Mouse (Mus musculus) forebrain, embryonic 11.5 days (tissue): Measurements from ENCODE around the gene Lhfpl3. TPM values are rescaled to one million over a fixed set of nuclear protein-coding genes. Genes with fewer than 3 reads are reported as not detected.
"Not testable (repeated sequence)": the region's sequence is repeated elsewhere in the genome, so short reads cannot be mapped to it uniquely, and the experiment has no call there.

Experiments
- ATAC-seq: fragments of 200-750 bp; cut with Nextera tagmentation; replicated peaks from 2 replicates; pipeline ENCODE4 v1.8.0; 2017; ENCODE audit warnings: moderate TSS enrichment; ENCODE audit not compliant: low FRiP score
- DNase-seq: peaks from one replicate; pipeline ENCODE4 v3.0.0-alpha.2; 2017; ENCODE audit warnings: low spot score
- H3K27ac ChIP-seq: fragments of 300-500 bp; sonication (generic); 2 replicates; pipeline ENCODE4 v1.5.1; 2014; ENCODE audit warnings: low read depth, low read length
- H3K27me3 ChIP-seq: fragments of 300-500 bp; sonication (generic); 2 replicates; pipeline ENCODE4 v1.6.1; 2014; ENCODE audit warnings: mild to moderate bottlenecking, low read length, mixed read lengths; ENCODE audit not compliant: control insufficient read depth, insufficient read depth
- H3K36me3 ChIP-seq: fragments of 300-500 bp; sonication (generic); 2 replicates; pipeline ENCODE4 v1.6.1; 2014; ENCODE audit warnings: mild to moderate bottlenecking, low read length, moderate library complexity, mixed read lengths; ENCODE audit not compliant: control insufficient read depth, insufficient read depth
- H3K4me1 ChIP-seq: fragments of 300-500 bp; sonication (generic); replicated peaks from 2 replicates; pipeline ENCODE4 v1.6.1; 2014; ENCODE audit warnings: low read length, mixed read lengths; ENCODE audit not compliant: control insufficient read depth, insufficient read depth
- H3K4me2 ChIP-seq: fragments of 300-500 bp; sonication (generic); 2 replicates; pipeline ENCODE4 v1.6.1; 2014; ENCODE audit warnings: low read depth, mild to moderate bottlenecking, low read length, moderate library complexity, mixed read lengths; ENCODE audit not compliant: severe bottlenecking
- H3K4me3 ChIP-seq: fragments of 300-500 bp; sonication (generic); 2 replicates; pipeline ENCODE4 v1.5.1; 2014; ENCODE audit warnings: low read depth, low read length
- H3K9ac ChIP-seq: fragments of 300-500 bp; sonication (generic); 2 replicates; pipeline ENCODE4 v1.6.1; 2014; ENCODE audit warnings: low read length
- H3K9me3 ChIP-seq: fragments of 300-500 bp; sonication (generic); 2 replicates; pipeline ENCODE4 v1.6.1; 2016; ENCODE audit warnings: low read length, mixed read lengths; ENCODE audit not compliant: control insufficient read depth
- WGBS: fragments of 180-500 bp; shearing (Covaris S2); extraction: QIAGEN DNeasy Blood & Tissue Kit; methylation state at CpG from one replicate; pipeline ENCODE4 v1.1.7; 2014; 5-methylcytosine and 5-hydroxymethylcytosine counted together
- polyA plus RNA-seq: library from polyadenylated mRNA; unstranded; fragments of >200 nt; fragmentation: Nextera tagmentation; extraction: Ambion mirVana; gene quantifications from 2 replicates; pipeline ENCODE4 v1.2.1, GENCODE M21; 2014

The Lhfpl3 gene
- 0.25 and 0.28 TPM in 2 replicates for polyA plus RNA-seq

- Histone ChIP-seq H3K27ac (no peak within 1 kb of the TSS), H3K9me3 (no peaks in the 10 kb centered on the region), H3K4me3 (peak within 1 kb of the TSS; percentile 55), H3K36me3 (no peaks in the 10 kb centered on the region), H3K9ac (peak within 1 kb of the TSS; percentile 67), H3K4me2 (peak within 1 kb of the TSS; percentile 98), H3K27me3 (peaks cover 7% of the 10 kb centered on the region), H3K4me1 (0 out of 2 replicates have a peak, but pooled peaks cover 6% of the 10 kb centered on the region)
- DNase-seq, result peak; percentile 81
- ATAC-seq, result peak; percentile 89
- WGBS, result 1% methylated on average over 32 of the region's 53 CpGs
Observed at GRCm38 (mm10) chr5:22745885-22746532, at the start of gene Lhfpl3. Lhfpl3 (plus strand) TSS chr5:22746059.

- H3K27ac ChIP-seq, H3K36me3 ChIP-seq: not testable (repeated sequence)
- WGBS, result 75% methylated on average over 4 of the region's 4 CpGs
Observed at GRCm38 (mm10) chr5:22706271-22706670, 39.6 kb upstream of the Lhfpl3 start.

GRCm38 (mm10) chr5:22745529-22745884 is 352 bp upstream of the Lhfpl3 start:
- ATAC-seq, result peak; percentile 47; the same call in 1 of the 2 replicates
- Histone ChIP-seq H3K4me2 (peak overlapping the region; percentile 98), H3K4me3 (peak overlapping the region; percentile 55), H3K9ac (peak overlapping the region; percentile 67), H3K4me1 (0 out of 2 replicates have a peak, but pooled peaks cover 6% of the 10 kb centered on the region), H3K27me3 (peaks cover 7% of the 10 kb centered on the region), H3K36me3 (no peaks in the 10 kb centered on the region), H3K9me3 (no peaks in the 10 kb centered on the region), H3K27ac (no peak overlapping the region)
- WGBS, result 2% methylated on average over 10 of the region's 10 CpGs
- DNase-seq, result peak; percentile 59

More at GRCm38 (mm10) chr5:22706271-22706670, 39.6 kb upstream of the Lhfpl3 start:
- H3K4me2 ChIP-seq, DNase-seq, H3K27me3 ChIP-seq, H3K9ac ChIP-seq, H3K4me1 ChIP-seq, H3K4me3 ChIP-seq, H3K9me3 ChIP-seq, ATAC-seq: not testable (repeated sequence)

GRCm38 (mm10) chr5:22746533-22747021 is 718 bp downstream of the Lhfpl3 start:
- under 1% methylated on average over 20 of the region's 20 CpGs for WGBS
- peak overlapping the region; percentile 98 for H3K4me2 ChIP-seq
- H3K4me3 ChIP-seq, result peak overlapping the region; percentile 55
- 0 out of 2 replicates have a peak, but pooled peaks cover 6% of the 10 kb centered on the region for H3K4me1 ChIP-seq
- no peak overlapping the region for H3K27ac ChIP-seq
- ATAC-seq (peak; percentile 53), DNase-seq (peak; percentile 56)
- H3K27me3 ChIP-seq, result peaks cover 7% of the 10 kb centered on the region
- peak overlapping the region; percentile 67 for H3K9ac ChIP-seq
- no peaks in the 10 kb centered on the region for H3K9me3 ChIP-seq
- H3K36me3 ChIP-seq, result no peaks in the 10 kb centered on the region

GRCm38 (mm10) chr5:22747305-22747704 is 1.4 kb downstream of the Lhfpl3 start:
- 3% methylated on average over 7 of the region's 7 CpGs for WGBS
- Histone ChIP-seq H3K27me3 (peaks cover 7% of the 10 kb centered on the region), H3K36me3 (no peaks in the 10 kb centered on the region), H3K4me3 (peak overlapping the region; percentile 55; the same call in 1 of the 2 replicates), H3K9me3 (no peaks in the 10 kb centered on the region), H3K4me1 (0 out of 2 replicates have a peak, but pooled peaks cover 6% of the 10 kb centered on the region), H3K27ac (no peak overlapping the region), H3K4me2 (peak overlapping the region; percentile 98), H3K9ac (no peak overlapping the region)
- DNase-seq, result no peak
- ATAC-seq, result no peak

- Histone ChIP-seq H3K9me3 (no peaks in the 10 kb centered on the region), H3K4me1 (no peaks in the 10 kb centered on the region), H3K36me3 (no peaks in the 10 kb centered on the region), H3K4me2 (no peak overlapping the region), H3K27ac (no peak overlapping the region), H3K4me3 (no peak overlapping the region), H3K27me3 (no peaks in the 10 kb centered on the region), H3K9ac (no peak overlapping the region)
- WGBS, result 45% methylated on average over 3 of the region's 3 CpGs
- no peak for DNase-seq
- ATAC-seq, result no peak
Observed at GRCm38 (mm10) chr5:22757261-22757660, 11.4 kb downstream of the Lhfpl3 start.

- 54% methylated on average over 1 of the region's 1 CpGs for WGBS
- H3K36me3 ChIP-seq, result no peaks in the 10 kb centered on the region
- H3K9me3 ChIP-seq, result no peaks in the 10 kb centered on the region
Observed at GRCm38 (mm10) chr5:22770726-22771125, 24.9 kb downstream of the Lhfpl3 start.

GRCm38 (mm10) chr5:22795361-22795760 is 49.5 kb downstream of the Lhfpl3 start:
- Histone ChIP-seq H3K4me2 (no peak overlapping the region), H3K4me3 (no peak overlapping the region), H3K36me3 (no peaks in the 10 kb centered on the region), H3K27me3 (no peaks in the 10 kb centered on the region), H3K9ac (no peak overlapping the region), H3K4me1 (no peaks in the 10 kb centered on the region), H3K9me3 (no peaks in the 10 kb centered on the region), H3K27ac (no peak overlapping the region)
- 69% methylated on average over 1 of the region's 1 CpGs for WGBS
- ATAC-seq (no peak), DNase-seq (no peak)

More at GRCm38 (mm10) chr5:22770726-22771125, 24.9 kb downstream of the Lhfpl3 start:
- Histone ChIP-seq H3K4me3 (no peak overlapping the region), H3K27me3 (no peaks in the 10 kb centered on the region), H3K9ac (no peak overlapping the region), H3K27ac (no peak overlapping the region), H3K4me1 (no peaks in the 10 kb centered on the region), H3K4me2 (no peak overlapping the region)
- ATAC-seq, result no peak
- DNase-seq, result no peak
